Mouse (Mus musculus) forebrain, embryonic 13.5 days (tissue): ENCODE results near the gene Atp8a2. TPM values are rescaled to one million over a fixed set of nuclear protein-coding genes. Genes with fewer than 3 reads are reported as not detected.
"Not testable (repeated sequence)": the region's sequence is repeated elsewhere in the genome, so short reads cannot be mapped to it uniquely, and the experiment has no call there.

Experiments
- ATAC-seq: fragments of 200-750 bp; cut with Nextera tagmentation; 2 replicates; pipeline ENCODE4 v1.8.0; 2017
- H3K27ac ChIP-seq: fragments of 300-500 bp; sonication (generic); 2 replicates; pipeline ENCODE4 v1.5.1; 2015; ENCODE audit warnings: inconsistent platforms, mild to moderate bottlenecking, moderate library complexity
- H3K27me3 ChIP-seq: fragments of 300-500 bp; sonication (generic); 2 replicates; pipeline ENCODE4 v1.6.1; 2015; ENCODE audit warnings: mild to moderate bottlenecking, inconsistent platforms
- H3K36me3 ChIP-seq: fragments of 300-500 bp; sonication (generic); 2 replicates; pipeline ENCODE4 v1.6.1; 2015; ENCODE audit warnings: mild to moderate bottlenecking, inconsistent platforms; ENCODE audit not compliant: poor library complexity, severe bottlenecking
- H3K4me1 ChIP-seq: fragments of 300-500 bp; sonication (generic); 2 replicates; pipeline ENCODE4 v1.6.1; 2015; ENCODE audit warnings: inconsistent platforms
- H3K4me2 ChIP-seq: fragments of 300-500 bp; sonication (generic); 2 replicates; pipeline ENCODE4 v1.6.1; 2015; ENCODE audit warnings: inconsistent platforms, mild to moderate bottlenecking, moderate library complexity
- H3K4me3 ChIP-seq: fragments of 300-500 bp; sonication (generic); 2 replicates; pipeline ENCODE4 v1.5.1; 2015; ENCODE audit warnings: mild to moderate bottlenecking, inconsistent platforms
- H3K9ac ChIP-seq: fragments of 300-500 bp; sonication (generic); 2 replicates; pipeline ENCODE4 v1.6.1; 2015; ENCODE audit warnings: mild to moderate bottlenecking, inconsistent platforms
- H3K9me3 ChIP-seq: fragments of 300-500 bp; sonication (generic); replicated peaks from 2 replicates; pipeline ENCODE4 v1.6.1; 2016; ENCODE audit warnings: inconsistent platforms
- WGBS: fragments of 180-500 bp; shearing (Covaris S2); methylation state at CpG from one replicate; pipeline ENCODE4 v1.1.7; 2015; 5-methylcytosine and 5-hydroxymethylcytosine counted together
- polyA plus RNA-seq: library from polyadenylated mRNA; unstranded; fragments of >200 nt; fragmentation: Nextera tagmentation; extraction: Ambion mirVana; gene quantifications from 2 replicates; pipeline ENCODE4 v1.2.1, GENCODE M21; 2015

Atp8a2 gene
- polyA plus RNA-seq, 1 experiment from 2014 or later, result 16.9 TPM

GRCm38 (mm10) chr14:59616802-59617201 lies 580.2 kb downstream of the Atp8a2 start:
- Histone ChIP-seq H3K9me3 (no peaks in the 10 kb centered on the region), H3K9ac (no peak overlapping the region), H3K4me2 (no peak overlapping the region), H3K4me3 (no peak overlapping the region), H3K36me3 (no peaks in the 10 kb centered on the region), H3K27me3 (peaks cover 4% of the 10 kb centered on the region), H3K4me1 (peaks cover 4% of the 10 kb centered on the region; the same call in 1 of the 2 replicates), H3K27ac (no peak overlapping the region)
- ATAC-seq, result no peak
- 27% methylated on average over 7 of the region's 7 CpGs for WGBS

GRCm38 (mm10) chr14:59614149-59614548 lies 582.8 kb downstream of the Atp8a2 start:
- 82% methylated on average over 3 of the region's 3 CpGs for WGBS
- H3K27me3 ChIP-seq, ATAC-seq: not testable (repeated sequence)

GRCm38 (mm10) chr14:59612920-59613625 lies 583.9 kb downstream of the Atp8a2 start:
- 47% methylated on average over 14 of the region's 14 CpGs for WGBS
- ATAC-seq, result peak; percentile 62; the same call in 1 of the 2 replicates
- no peaks in the 10 kb centered on the region for H3K9me3 ChIP-seq

More at GRCm38 (mm10) chr14:59614149-59614548, 582.8 kb downstream of the Atp8a2 start:
- H3K36me3 ChIP-seq, H3K4me1 ChIP-seq, H3K4me3 ChIP-seq, H3K9me3 ChIP-seq, H3K4me2 ChIP-seq, H3K27ac ChIP-seq, H3K9ac ChIP-seq: not testable (repeated sequence)

GRCm38 (mm10) chr14:59607021-59607420 lies 590.0 kb downstream of the Atp8a2 start:
- 65% methylated on average over 3 of the region's 3 CpGs for WGBS

More at GRCm38 (mm10) chr14:59612920-59613625, 583.9 kb downstream of the Atp8a2 start:
- H3K4me3 ChIP-seq, result no peak overlapping the region
- peaks cover 4% of the 10 kb centered on the region; the same call in 1 of the 2 replicates for H3K4me1 ChIP-seq
- no peaks in the 10 kb centered on the region for H3K36me3 ChIP-seq
- H3K9ac ChIP-seq, result no peak overlapping the region
- peaks cover 4% of the 10 kb centered on the region for H3K27me3 ChIP-seq
- H3K27ac ChIP-seq, result no peak overlapping the region
- no peak overlapping the region for H3K4me2 ChIP-seq

GRCm38 (mm10) chr14:59605671-59606353 lies 591.2 kb downstream of the Atp8a2 start:
- H3K36me3 ChIP-seq, result no peaks in the 10 kb centered on the region
- no peaks in the 10 kb centered on the region for H3K4me1 ChIP-seq
- H3K4me3 ChIP-seq, result no peak overlapping the region
- H3K4me2 ChIP-seq, result no peak overlapping the region
- peaks cover 12% of the 10 kb centered on the region; the same call in 1 of the 2 replicates for H3K27me3 ChIP-seq
- no peak overlapping the region for H3K9ac ChIP-seq
- peak; percentile 71 for ATAC-seq
- 13% methylated on average over 5 of the region's 5 CpGs for WGBS
- no peaks in the 10 kb centered on the region for H3K9me3 ChIP-seq
- no peak overlapping the region for H3K27ac ChIP-seq

More at GRCm38 (mm10) chr14:59607021-59607420, 590.0 kb downstream of the Atp8a2 start:
- no peak overlapping the region for H3K4me2 ChIP-seq
- H3K4me3 ChIP-seq, result no peak overlapping the region
- H3K36me3 ChIP-seq, result no peaks in the 10 kb centered on the region
- H3K9me3 ChIP-seq, result no peaks in the 10 kb centered on the region
- H3K4me1 ChIP-seq, result no peaks in the 10 kb centered on the region
- H3K27me3 ChIP-seq, result peaks cover 7% of the 10 kb centered on the region; the same call in 1 of the 2 replicates
- H3K9ac ChIP-seq, result no peak overlapping the region
- no peak for ATAC-seq
- no peak overlapping the region for H3K27ac ChIP-seq

GRCm38 (mm10) chr14:59604002-59604645 lies 592.9 kb downstream of the Atp8a2 start:
- Histone ChIP-seq H3K4me1 (no peaks in the 10 kb centered on the region), H3K9me3 (no peaks in the 10 kb centered on the region), H3K4me3 (no peak overlapping the region), H3K36me3 (no peaks in the 10 kb centered on the region), H3K27ac (no peak overlapping the region), H3K9ac (no peak overlapping the region), H3K4me2 (no peak overlapping the region), H3K27me3 (peaks cover 12% of the 10 kb centered on the region; the same call in 1 of the 2 replicates)
- ATAC-seq, result no peak
- WGBS, result 73% methylated on average over 5 of the region's 5 CpGs

GRCm38 (mm10) chr14:59598260-59598627 lies 598.7 kb downstream of the Atp8a2 start:
- Histone ChIP-seq H3K4me3 (peak overlapping the region; percentile 92), H3K27ac (peak overlapping the region; percentile 61), H3K36me3 (peaks cover 11% of the 10 kb centered on the region; the same call in 1 of the 2 replicates), H3K4me1 (peaks cover 12% of the 10 kb centered on the region), H3K9ac (peak overlapping the region; percentile 91), H3K27me3 (peaks cover 10% of the 10 kb centered on the region; the same call in 1 of the 2 replicates), H3K9me3 (no peaks in the 10 kb centered on the region), H3K4me2 (peak overlapping the region; percentile 91)
- peak; percentile 66 for ATAC-seq
- WGBS, result 3% methylated on average over 8 of the region's 8 CpGs

GRCm38 (mm10) chr14:59597398-59598259 lies 599.4 kb downstream of the Atp8a2 start, which contains the start of gene Cdadc1:
Gene Cdadc1, minus strand, starts transcription at chr14:59597959.
- H3K4me1 ChIP-seq, result peaks cover 12% of the 10 kb centered on the region
- H3K9me3 ChIP-seq, result no peaks in the 10 kb centered on the region
- peaks cover 14% of the 10 kb centered on the region for H3K36me3 ChIP-seq
- WGBS, result under 1% methylated on average over 46 of the region's 48 CpGs
- ATAC-seq, result peak; percentile 97
- 0 out of 2 replicates have a peak, but pooled peaks cover 4% of the 10 kb centered on the region for H3K27me3 ChIP-seq
- peak within 1 kb of the TSS; percentile 92 for H3K4me3 ChIP-seq
- H3K27ac ChIP-seq, result peak within 1 kb of the TSS; percentile 61
- H3K9ac ChIP-seq, result peak within 1 kb of the TSS; percentile 91
- peak within 1 kb of the TSS; percentile 91 for H3K4me2 ChIP-seq

- H3K36me3 ChIP-seq, result peaks cover 34% of the 10 kb centered on the region
- 88% methylated on average over 3 of the region's 3 CpGs for WGBS
These were observed 602.0 kb downstream of the Atp8a2 start for GRCm38 (mm10) chr14:59594988-59595387.

GRCm38 (mm10) chr14:59592593-59592992 lies 604.4 kb downstream of the Atp8a2 start:
- Histone ChIP-seq H3K4me2 (no peak overlapping the region), H3K4me3 (no peak overlapping the region), H3K27me3 (no peaks in the 10 kb centered on the region), H3K9me3 (no peaks in the 10 kb centered on the region), H3K27ac (no peak overlapping the region), H3K9ac (no peak overlapping the region), H3K4me1 (peaks cover 9% of the 10 kb centered on the region), H3K36me3 (peaks cover 55% of the 10 kb centered on the region)
- no peak for ATAC-seq
- WGBS, result 87% methylated on average over 3 of the region's 3 CpGs

More at GRCm38 (mm10) chr14:59594988-59595387, 602.0 kb downstream of the Atp8a2 start:
- no peak for ATAC-seq
- Histone ChIP-seq H3K9ac (no peak overlapping the region), H3K4me1 (peaks cover 12% of the 10 kb centered on the region), H3K9me3 (no peaks in the 10 kb centered on the region), H3K27me3 (no peaks in the 10 kb centered on the region), H3K27ac (no peak overlapping the region), H3K4me3 (no peak overlapping the region), H3K4me2 (no peak overlapping the region)

- no peak for ATAC-seq
- Histone ChIP-seq H3K9me3 (no peaks in the 10 kb centered on the region), H3K36me3 (peaks cover 55% of the 10 kb centered on the region), H3K4me3 (no peak overlapping the region), H3K4me1 (peaks cover 5% of the 10 kb centered on the region), H3K27me3 (no peaks in the 10 kb centered on the region), H3K9ac (no peak overlapping the region), H3K4me2 (no peak overlapping the region), H3K27ac (no peak overlapping the region)
- 74% methylated on average over 8 of the region's 8 CpGs for WGBS
These were observed 605.1 kb downstream of the Atp8a2 start for GRCm38 (mm10) chr14:59591901-59592300.
